ENCODE assay signal across 35 mouse cellular contexts in genomic region chr17:46870913-46871312, GRCm38 (mm10). TPM values are rescaled to one million over a fixed set of nuclear protein-coding genes. Genes with fewer than 3 reads are reported as not detected.
DNase-seq lines count a peak whose midpoint lies in the region; ATAC-seq and TF ChIP-seq lines count a peak whose summit lies in the region.
"Had no signal": no experiment of that assay in that cellular context is flagged by ENCODE, and none has a peak within 500 bp of the region (broad histone marks: within the 10 kb centered on the region; RNA-seq: fewer than 3 reads in every experiment).

No protein-coding gene starts in this region.

- WGBS in forebrain, embryonic 14.5 days = 80% methylated on average over 1 of the region's 1 CpGs
- 79% methylated on average over 1 of the region's 1 CpGs for WGBS in forebrain, embryonic 15.5 days
- 71% methylated on average over 1 of the region's 1 CpGs for WGBS in midbrain, embryonic 15.5 days

- ATAC-seq in forebrain, embryonic 14.5 days = no peak
- no peak for ATAC-seq in forebrain, embryonic 15.5 days (replicated peaks)
- ATAC-seq in midbrain, embryonic 15.5 days (replicated peaks) = no peak
- ATAC-seq: forebrain, postnatal 0 days; hindbrain, embryonic 16.5 days; intestine, embryonic 16.5 days; liver, embryonic 12.5 days; liver, postnatal 0 days; midbrain, embryonic 16.5 days had no signal

- H3K36me3 ChIP-seq in MEL (ENCODE audit: control insufficient read depth in 1 of 2, insufficient read depth in 2 of 2, low read length in 2 of 2) = peaks cover 0 to 15% of the 10 kb centered on the region in 2 experiments; a peak in 2 of 4 replicates
- no peaks in the 10 kb centered on the region for H3K36me3 ChIP-seq in forebrain, embryonic 14.5 days (ENCODE audit: control insufficient read depth, insufficient read depth, low read length)
- no peaks in the 10 kb centered on the region for H3K36me3 ChIP-seq in forebrain, embryonic 15.5 days
- no peaks in the 10 kb centered on the region for H3K36me3 ChIP-seq in midbrain, embryonic 15.5 days (replicated peaks)
- H3K36me3 ChIP-seq: heart, embryonic 15.5 days; liver, embryonic 12.5 days; midbrain, embryonic 10.5 days; neural tube, embryonic 12.5 days had no signal

- H3K79me2 ChIP-seq in MEL (ENCODE audit: control insufficient read depth, insufficient read depth, low read length, poor library complexity) = no peaks in the 10 kb centered on the region

- no peaks in the 10 kb centered on the region for H3K27me3 ChIP-seq in MEL (ENCODE audit: control insufficient read depth in 1 of 2, insufficient read depth in 2 of 2, low read length in 2 of 2)
- no peaks in the 10 kb centered on the region for H3K27me3 ChIP-seq in forebrain, embryonic 14.5 days (replicated peaks; ENCODE audit: control insufficient read depth, insufficient read depth, low read length)
- H3K27me3 ChIP-seq in forebrain, embryonic 15.5 days = no peaks in the 10 kb centered on the region
- H3K27me3 ChIP-seq in midbrain, embryonic 15.5 days (replicated peaks) = no peaks in the 10 kb centered on the region
- H3K27me3 ChIP-seq: heart, embryonic 15.5 days; liver, embryonic 12.5 days; neural tube, embryonic 12.5 days had no signal

- 0 out of 4 replicates have a peak, but pooled peaks of 1 of the 2 experiments have one; percentile 22 for TF ChIP-seq EP300 in MEL (IDR thresholded peaks at IDR 0.05; ENCODE audit: low read depth in 1 of 2, low read length in 2 of 2)

- no peak for TF ChIP-seq RAD21 in MEL (IDR thresholded peaks at IDR 0.05; ENCODE audit: low read depth, low read length)

- H3K4me1 ChIP-seq in MEL (ENCODE audit: control insufficient read depth in 1 of 2, insufficient read depth in 2 of 2, low read length in 2 of 2) = peaks cover 5 to 32% of the 10 kb centered on the region in 2 experiments
- H3K4me1 ChIP-seq in forebrain, embryonic 14.5 days (ENCODE audit: control insufficient read depth, insufficient read depth, low read length) = no peaks in the 10 kb centered on the region
- H3K4me1 ChIP-seq in forebrain, embryonic 15.5 days = no peaks in the 10 kb centered on the region
- no peaks in the 10 kb centered on the region for H3K4me1 ChIP-seq in midbrain, embryonic 15.5 days

- no peak overlapping the region for H3K4me2 ChIP-seq in forebrain, embryonic 14.5 days (ENCODE audit: low read length)
- no peak overlapping the region for H3K4me2 ChIP-seq in forebrain, embryonic 15.5 days (replicated peaks)
- no peak overlapping the region for H3K4me2 ChIP-seq in midbrain, embryonic 15.5 days
- H3K4me2 ChIP-seq: heart, embryonic 15.5 days; liver, embryonic 12.5 days; neural tube, embryonic 12.5 days had no signal

- TF ChIP-seq CTCF in MEL (IDR thresholded peaks at IDR 0.05 in 2 of 3, conservative IDR thresholded peaks at IDR 0.05 in 1 of 3; ENCODE audit: control insufficient read depth in 1 of 3, insufficient read depth in 1 of 3, low read depth in 2 of 3, low read length in 3 of 3, poor library complexity in 1 of 3, severe bottlenecking in 1 of 3) = no peak

- TF ChIP-seq POLR2A in MEL (IDR thresholded peaks at IDR 0.05; ENCODE audit: control insufficient read depth in 1 of 2, insufficient read depth in 1 of 2, low read depth in 1 of 2, low read length in 2 of 2, poor library complexity in 1 of 2) = no peak

- peak; percentile 72 for DNase-seq in CD4-positive, CD25-positive, alpha-beta regulatory T cell, adult 2 months (ENCODE audit: low read depth, low spot score)
- peak; percentile 48 for DNase-seq in MEL (ENCODE audit: low read depth, low spot score)
- DNase-seq in induced T-regulatory cell, adult 2 months (ENCODE audit: low read depth) = peak; percentile 78
- DNase-seq in naive thymus-derived CD4-positive, alpha-beta T cell, adult 2 months (ENCODE audit: low read depth) = peak; percentile 69
- DNase-seq in forebrain, embryonic 14.5 days (ENCODE audit: low spot score) = no peak
- DNase-seq: adrenal gland, adult 8-10 months; cerebellum, adult 8-10 months; cerebellum, postnatal 25 days; forebrain, postnatal 0 days; gastrocnemius, postnatal 10 days; kidney, adult 8-10 months; kidney, postnatal 4 days; liver, postnatal 0 days; lung, postnatal 4 days had no signal

- no peak overlapping the region for H3K4me3 ChIP-seq in MEL (ENCODE audit: control insufficient read depth in 1 of 2, insufficient read depth in 1 of 2, low read depth in 2 of 2, low read length in 2 of 2)
- H3K4me3 ChIP-seq in forebrain, embryonic 14.5 days (ENCODE audit: low read depth, low read length) = no peak overlapping the region
- no peak overlapping the region for H3K4me3 ChIP-seq in forebrain, embryonic 15.5 days
- no peak overlapping the region for H3K4me3 ChIP-seq in midbrain, embryonic 15.5 days
- H3K4me3 ChIP-seq: heart, embryonic 15.5 days; liver, embryonic 12.5 days; midbrain, embryonic 10.5 days; neural tube, embryonic 12.5 days had no signal

- 0 out of 2 replicates have a peak overlapping the region, but pooled peaks have one; percentile 17 for H3K9ac ChIP-seq in MEL (ENCODE audit: control insufficient read depth, low read depth, low read length, poor library complexity, severe bottlenecking)
- H3K9ac ChIP-seq in forebrain, embryonic 14.5 days (ENCODE audit: low read length) = no peak overlapping the region
- no peak overlapping the region for H3K9ac ChIP-seq in forebrain, embryonic 15.5 days (replicated peaks)
- H3K9ac ChIP-seq in midbrain, embryonic 15.5 days = no peak overlapping the region
- H3K9ac ChIP-seq: forebrain, postnatal 0 days; heart, embryonic 15.5 days; liver, embryonic 12.5 days; liver, postnatal 0 days; neural tube, embryonic 12.5 days had no signal

- H3K27ac ChIP-seq in MEL (ENCODE audit: control insufficient read depth, low read depth, low read length) = peak overlapping the region; percentile 54
- H3K27ac ChIP-seq in forebrain, embryonic 14.5 days (ENCODE audit: low read depth, low read length) = no peak overlapping the region
- H3K27ac ChIP-seq in forebrain, embryonic 15.5 days (replicated peaks) = no peak overlapping the region
- no peak overlapping the region for H3K27ac ChIP-seq in midbrain, embryonic 15.5 days
- H3K27ac ChIP-seq: heart, embryonic 15.5 days; kidney, postnatal 0 days; liver, embryonic 12.5 days; midbrain, embryonic 10.5 days; neural tube, embryonic 12.5 days had no signal

- H3K9me3 ChIP-seq in MEL (replicated peaks; ENCODE audit: insufficient read depth, low read length) = no peaks in the 10 kb centered on the region
- H3K9me3 ChIP-seq in forebrain, embryonic 14.5 days (replicated peaks; ENCODE audit: control insufficient read depth, low read length) = no peaks in the 10 kb centered on the region
- no peaks in the 10 kb centered on the region for H3K9me3 ChIP-seq in forebrain, embryonic 15.5 days
- no peaks in the 10 kb centered on the region for H3K9me3 ChIP-seq in midbrain, embryonic 15.5 days
- H3K9me3 ChIP-seq: heart, embryonic 15.5 days; liver, embryonic 12.5 days; midbrain, embryonic 10.5 days; neural tube, embryonic 12.5 days had no signal

TF ChIP-seq in MEL, 35 proteins besides CTCF, POLR2A, EP300 and RAD21:
- no peak for TF ChIP-seq E2F4 (IDR thresholded peaks at IDR 0.05; ENCODE audit: borderline replicate concordance, low read depth, low read length)
- no peak for TF ChIP-seq USF1 (IDR thresholded peaks at IDR 0.05; ENCODE audit: low read depth, low read length)
- TF ChIP-seq MEF2A (IDR thresholded peaks at IDR 0.05; ENCODE audit: extremely low read depth, insufficient replicate concordance, low read depth, low read length, poor library complexity, severe bottlenecking) = no peak
- no peak for TF ChIP-seq MAFK (IDR thresholded peaks at IDR 0.05; ENCODE audit: borderline replicate concordance, low read depth, low read length)
- TF ChIP-seq MYC (IDR thresholded peaks at IDR 0.05; ENCODE audit: low read depth, low read length) = 0 out of 2 replicates have a peak, but pooled peaks have one; percentile 3
- TF ChIP-seq MAX (IDR thresholded peaks at IDR 0.05; ENCODE audit: low read length) = no peak
- no peak for TF ChIP-seq USF2 (IDR thresholded peaks at IDR 0.05; ENCODE audit: borderline replicate concordance in 1 of 2, insufficient read depth in 1 of 2, low read depth in 1 of 2, low read length in 2 of 2)
- TF ChIP-seq NRF1 (IDR thresholded peaks at IDR 0.05; ENCODE audit: insufficient read depth, low read depth, low read length, poor library complexity, severe bottlenecking) = no peak
TF ChIP-seq in MEL: peak in this region for 1.

RNA-seq across cellular contexts. Expression of gene Bicral, which starts 12.6 kb away (rescaled TPM):
- total RNA-seq in MEL (2012; rRNA removed) = 3.7 and 5.8 TPM in 2 replicates
- polyA plus RNA-seq in MEL (2012; ENCODE audit: insufficient read depth in 1 of 2, insufficient read length in 2 of 2, low read depth in 1 of 2, low replicate concordance in 2 of 2, missing spikeins in 1 of 2) = 1 to 10 TPM in 1 of 2 experiments, not detected in 1; 6.9 TPM
- polyA plus RNA-seq in forebrain, embryonic 14.5 days (2014; fragmentation: Nextera tagmentation; extraction: Ambion mirVana) = 7.5 and 8.5 TPM in 2 replicates
- 8.9 and 9.2 TPM in 2 replicates for polyA plus RNA-seq in forebrain, embryonic 15.5 days (2015; fragmentation: Nextera tagmentation; extraction: Ambion mirVana)
- polyA plus RNA-seq in midbrain, embryonic 15.5 days (2015; fragmentation: Nextera tagmentation; extraction: Ambion mirVana) = 10.5 and 12.8 TPM in 2 replicates

RNA-seq across cellular contexts. Expression of gene Tbcc, which starts 19.6 kb away (rescaled TPM):
- total RNA-seq in MEL (2012; rRNA removed) = 23.6 and 31.8 TPM in 2 replicates
- polyA plus RNA-seq in MEL (2012; ENCODE audit: insufficient read depth in 1 of 2, insufficient read length in 2 of 2, low read depth in 1 of 2, low replicate concordance in 2 of 2, missing spikeins in 1 of 2) = 10 to 100 TPM in 1 of 2 experiments, not detected in 1; 19.3 TPM
- 66.4 TPM in 2 replicates for polyA plus RNA-seq in forebrain, embryonic 14.5 days (2014; fragmentation: Nextera tagmentation; extraction: Ambion mirVana)
- 65.9 and 68.6 TPM in 2 replicates for polyA plus RNA-seq in forebrain, embryonic 15.5 days (2015; fragmentation: Nextera tagmentation; extraction: Ambion mirVana)
- polyA plus RNA-seq in midbrain, embryonic 15.5 days (2015; fragmentation: Nextera tagmentation; extraction: Ambion mirVana) = 61.6 and 68.5 TPM in 2 replicates

RNA-seq across cellular contexts. Expression of gene Prph2, which starts 39.3 kb away (rescaled TPM):
- total RNA-seq in MEL (2012; rRNA removed) = not detected in 2 replicates
- polyA plus RNA-seq in MEL (2012; ENCODE audit: insufficient read depth in 1 of 2, insufficient read length in 2 of 2, low read depth in 1 of 2, low replicate concordance in 2 of 2, missing spikeins in 1 of 2) = not detected
- not detected in 2 replicates for polyA plus RNA-seq in forebrain, embryonic 14.5 days (2014; fragmentation: Nextera tagmentation; extraction: Ambion mirVana)
- not detected in 2 replicates for polyA plus RNA-seq in forebrain, embryonic 15.5 days (2015; fragmentation: Nextera tagmentation; extraction: Ambion mirVana)
- polyA plus RNA-seq in midbrain, embryonic 15.5 days (2015; fragmentation: Nextera tagmentation; extraction: Ambion mirVana) = not detected in 2 replicates
- total RNA-seq: adrenal gland, adult 8-10 months; adrenal gland, postnatal 4 days; gastrocnemius, postnatal 10 days; heart, postnatal 25 days; layer of hippocampus, adult 8-10 months; layer of hippocampus, postnatal 25 days; left cerebral cortex, postnatal 36 days had no signal
- polyA plus RNA-seq: embryonic facial prominence, embryonic 11.5 days; forebrain, postnatal 0 days; gonadal fat pad, adult 2 months; heart, embryonic 15.5 days; hindbrain, embryonic 11.5 days; hindbrain, embryonic 16.5 days; intestine, embryonic 16.5 days; limb, embryonic 14.5 days; liver, embryonic 12.5 days; liver, postnatal 0 days; lung, embryonic 16.5 days; midbrain, embryonic 10.5 days; midbrain, embryonic 16.5 days; neural tube, embryonic 12.5 days; stomach, embryonic 14.5 days had no signal
